Mouse (Mus musculus) heart, postnatal 4 days (tissue): ENCODE results near the gene Pcsk2. TPM values are rescaled to one million over a fixed set of nuclear protein-coding genes. Genes with fewer than 3 reads are reported as not detected.

Experiments
- DNase-seq: peaks from one replicate; pipeline ENCODE4 v3.0.0; 2021
- total RNA-seq, 2 experiments: library from RNA; stranded (reverse); gene quantifications; 2 replicates each; pipeline ENCODE4 v1.2.3; 2021

Pcsk2 gene
- total RNA-seq, 2 experiments from 2014 or later, result 0.05 TPM; not detected in 1

GRCm38 (mm10) chr2:143839458-143839857 lies 293.5 kb downstream of the Pcsk2 start:
- DNase-seq, result no peak

DNA sequence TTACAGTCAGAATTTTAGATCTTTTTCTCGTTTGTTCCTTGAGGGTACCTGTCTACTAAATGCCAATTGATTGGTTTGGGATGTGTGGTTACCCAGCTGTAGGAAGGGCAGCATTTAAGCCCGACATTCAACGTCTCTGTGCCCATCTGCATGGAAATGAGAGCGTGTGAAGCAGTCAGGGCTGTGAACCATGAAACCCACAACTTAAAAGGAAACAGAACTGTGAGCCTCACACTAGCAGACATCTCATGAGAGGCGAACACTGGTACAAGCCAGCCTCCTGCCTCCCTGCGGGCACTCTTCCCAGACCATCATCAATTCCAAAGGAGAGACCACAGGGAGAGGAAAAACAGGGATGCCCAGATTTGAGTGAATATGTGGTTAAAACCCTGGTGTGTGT lies 294.9 kb downstream of the Pcsk2 start:
- DNase-seq, result no peak

- no peak for DNase-seq
These were observed 295.6 kb downstream of the Pcsk2 start for GRCm38 (mm10) chr2:143841536-143841935.

GRCm38 (mm10) chr2:143844779-143845178 lies 298.8 kb downstream of the Pcsk2 start:
- DNase-seq, result no peak

DNA sequence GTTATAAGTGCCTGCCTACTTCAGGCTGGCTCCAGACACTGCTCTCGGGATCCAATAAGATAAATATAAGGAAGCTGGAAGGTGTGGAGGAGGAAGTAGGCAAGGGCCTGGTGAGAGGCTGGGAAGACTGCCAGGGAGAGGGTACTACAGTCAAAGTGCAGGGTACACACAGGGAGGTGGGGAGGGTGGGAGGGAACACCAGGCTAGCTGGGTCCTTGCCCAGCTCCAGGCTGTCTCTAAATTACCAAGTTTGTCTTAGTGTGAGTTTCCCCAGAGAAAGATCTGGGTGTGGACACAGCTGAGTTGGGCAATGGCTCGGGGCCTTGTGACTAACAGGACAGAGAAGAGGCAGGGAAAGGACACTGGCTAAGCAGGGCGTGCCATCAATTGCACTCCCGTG lies 300.8 kb downstream of the Pcsk2 start:
- DNase-seq, result peak; percentile 28

- no peak for DNase-seq
These were observed 301.3 kb downstream of the Pcsk2 start for GRCm38 (mm10) chr2:143847291-143847690.

DNA sequence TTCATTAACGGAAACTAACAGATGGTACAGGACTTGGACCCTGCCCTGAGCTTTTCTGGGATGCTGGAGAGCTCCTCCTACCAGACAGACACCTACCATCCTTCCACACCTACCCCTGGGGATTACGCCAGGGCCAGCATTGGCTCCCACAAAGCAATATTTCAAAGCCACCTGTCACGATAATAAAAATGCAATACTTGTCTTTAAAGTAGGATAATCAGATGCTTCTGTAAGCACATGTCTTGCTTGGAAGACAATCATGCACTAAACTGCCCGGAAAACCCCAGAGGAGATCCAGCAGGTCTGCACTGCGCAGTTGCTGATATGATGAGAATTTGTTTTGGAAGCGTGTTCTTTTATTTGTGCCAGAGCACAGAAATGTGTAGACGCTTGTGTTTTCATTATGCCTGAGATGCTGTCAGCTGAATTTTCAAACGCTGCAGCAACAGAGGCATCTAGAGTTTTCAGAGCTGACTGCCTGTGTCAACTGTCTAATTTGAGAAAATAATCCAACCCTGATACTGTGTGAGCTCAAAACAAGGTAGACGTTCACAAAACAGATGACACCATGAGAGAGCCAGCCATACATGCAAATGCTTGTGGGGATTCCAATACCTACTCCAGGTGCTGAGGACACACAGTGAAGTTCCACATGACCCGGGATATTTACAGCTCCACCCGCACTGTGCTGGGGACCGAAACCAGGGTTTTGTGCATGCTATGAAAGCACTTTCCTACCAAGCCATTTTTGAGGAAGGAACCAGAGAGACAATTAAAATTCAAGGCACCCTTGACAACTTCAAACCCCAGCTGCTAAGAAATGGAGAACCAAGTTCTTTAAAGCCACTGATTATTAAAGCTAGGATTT lies 305.6 kb downstream of the Pcsk2 start:
- no peak for DNase-seq

DNA sequence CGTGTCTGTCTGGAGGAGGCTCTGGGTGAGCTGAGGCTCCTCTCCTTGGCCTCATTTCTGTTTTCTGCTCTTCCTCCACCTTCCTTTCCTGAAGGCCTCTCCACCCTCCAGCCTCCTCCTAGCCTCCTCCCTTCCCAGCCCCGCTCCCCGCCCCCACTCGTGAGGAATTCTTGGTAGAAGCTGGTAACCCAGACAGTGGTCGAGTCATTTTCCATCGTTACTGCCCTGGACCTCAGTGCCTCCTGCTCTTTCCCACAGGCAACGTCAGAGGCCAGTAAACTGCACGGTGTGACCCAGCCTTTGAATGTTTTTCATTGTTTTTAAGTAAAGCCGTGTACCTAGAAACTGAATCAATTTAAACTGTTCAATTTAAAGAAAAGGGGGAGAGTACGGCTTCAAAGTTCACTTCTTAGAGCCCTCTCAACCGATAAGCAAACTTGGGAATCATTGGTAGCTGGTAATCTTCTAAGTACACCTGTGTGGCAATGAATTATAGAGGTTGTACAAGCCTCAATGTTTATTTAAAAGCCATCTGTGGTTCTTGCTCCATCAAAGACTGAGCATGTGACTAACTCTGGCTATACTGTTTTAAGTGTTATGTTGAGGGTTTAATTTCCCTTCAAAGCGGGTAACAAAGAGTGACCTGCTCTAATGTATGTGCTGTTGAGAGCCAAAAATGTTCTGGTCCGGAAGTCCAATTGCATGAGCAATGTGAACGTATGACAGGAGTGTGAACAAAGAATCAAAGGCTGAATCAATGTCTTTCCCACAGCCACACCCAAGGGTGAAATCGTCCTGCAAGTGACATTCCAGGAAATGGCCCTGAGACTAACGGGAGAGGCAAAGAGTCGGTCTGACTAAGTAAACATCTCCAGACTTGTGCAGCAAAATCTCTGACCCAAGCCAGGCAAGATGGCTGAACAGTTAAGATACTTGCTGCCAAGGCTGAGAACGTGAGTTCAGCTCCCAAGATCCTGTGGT lies 306.6 kb downstream of the Pcsk2 start:
- DNase-seq, result no peak

DNA sequence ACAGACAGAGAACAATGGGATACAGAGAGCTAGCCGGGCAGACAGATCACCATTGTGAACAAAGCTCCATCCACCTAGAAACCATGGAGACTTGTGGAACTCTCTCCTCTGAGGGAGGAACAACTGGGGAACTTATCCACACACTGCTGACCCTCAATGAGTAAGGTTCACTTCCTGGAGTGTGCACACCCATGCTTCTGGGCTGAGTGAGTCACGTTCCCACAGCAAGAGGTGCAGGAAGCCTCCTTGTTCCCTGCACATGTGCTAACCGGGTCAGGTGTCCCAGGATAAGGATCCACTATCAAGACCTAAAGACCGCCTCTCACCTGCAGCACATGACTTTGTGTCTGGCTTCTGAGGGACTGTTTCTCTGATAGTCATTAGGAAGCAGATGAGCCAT lies 307.5 kb downstream of the Pcsk2 start:
- DNase-seq, result no peak

GRCm38 (mm10) chr2:143859166-143859565 lies 313.2 kb downstream of the Pcsk2 start:
- DNase-seq, result no peak

GRCm38 (mm10) chr2:143862484-143863231 lies 316.7 kb downstream of the Pcsk2 start, which contains the start of gene Bfsp1:
Bfsp1 (minus strand) TSS chr2:143863173.
- DNase-seq, result peak; percentile 68

GRCm38 (mm10) chr2:143864600-143864999 lies 318.6 kb downstream of the Pcsk2 start:
- no peak for DNase-seq
